Mouse (Mus musculus): ENCODE measurements around the gene Anapc11. TPM values are rescaled to one million over a fixed set of nuclear protein-coding genes. Genes with fewer than 3 reads are reported as not detected.

The Anapc11 gene
- total and polyA plus RNA-seq, 3 experiments: 69.3 to 212 (median 83.8) TPM

DNA sequence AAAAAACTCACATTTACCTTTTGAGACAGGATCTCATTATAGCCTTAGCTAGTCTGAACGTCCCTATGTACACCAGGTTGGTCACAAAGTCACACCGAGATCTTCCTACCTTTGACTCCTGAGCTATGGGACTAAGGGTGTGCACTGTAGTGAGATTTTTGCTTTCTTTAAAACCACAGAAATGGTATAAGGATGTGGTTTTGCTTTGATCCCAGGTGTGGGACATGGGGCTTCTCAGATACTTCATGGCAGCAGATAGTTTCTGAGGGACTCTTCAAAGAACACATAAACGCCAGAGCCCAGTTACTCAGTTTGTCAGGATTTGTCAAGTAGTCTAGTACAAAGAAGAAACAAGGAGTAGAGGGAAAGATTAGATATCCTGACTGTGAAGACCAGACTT lies 2.5 kb downstream of the Anapc11 start:
- peaks cover 59% of the 10 kb centered on the region for H3K4me1 ChIP-seq (ENCODE audit: insufficient read depth, low read depth, low read length)
- peaks cover 78% of the 10 kb centered on the region for H3K36me3 ChIP-seq (replicated peaks)
- H3K4me3 ChIP-seq (ENCODE audit: low read depth, low read length): no peak overlapping the region
- ATAC-seq (ENCODE audit: extremely low read depth, insufficient number of reproducible peaks, low FRiP score, poor library complexity, severe bottlenecking): no peak
- TF ChIP-seq POLR2AphosphoS5 (IDR thresholded peaks at IDR 0.05; ENCODE audit: insufficient replicate concordance, low read depth, low read length): no peak
- no peak for TF ChIP-seq GATA1 (IDR thresholded peaks at IDR 0.05; ENCODE audit: borderline replicate concordance, low read length)
- no peak for TF ChIP-seq CTCF (IDR thresholded peaks at IDR 0.05; ENCODE audit: low read depth, low read length)
- TF ChIP-seq TAL1 (conservative IDR thresholded peaks at IDR 0.05; ENCODE audit: low read depth, low read length): no peak
- no peak for TF ChIP-seq GATA2 (IDR thresholded peaks at IDR 0.05; ENCODE audit: borderline replicate concordance, low read depth, low read length)
- H3K27me3 ChIP-seq (ENCODE audit: insufficient read depth, low read length): no peaks in the 10 kb centered on the region
- H3K9me3 ChIP-seq (replicated peaks): no peaks in the 10 kb centered on the region
- no peak for DNase-seq (ENCODE audit: low spot score)

GRCm38 (mm10) chr11:120603545-120603944 lies 5.3 kb downstream of the Anapc11 start:
- Histone ChIP-seq H3K4me1 (ENCODE audit: insufficient read depth, low read depth, low read length) (peaks cover 54% of the 10 kb centered on the region), H3K27me3 (ENCODE audit: insufficient read depth, low read length) (no peaks in the 10 kb centered on the region), H3K4me3 (ENCODE audit: low read depth, low read length) (no peak overlapping the region), H3K36me3 (replicated peaks) (peaks cover 87% of the 10 kb centered on the region), H3K9me3 (replicated peaks) (no peaks in the 10 kb centered on the region)
- no peak for TF ChIP-seq GATA2 (IDR thresholded peaks at IDR 0.05; ENCODE audit: borderline replicate concordance, low read depth, low read length)
- TF ChIP-seq CTCF (IDR thresholded peaks at IDR 0.05; ENCODE audit: low read depth, low read length): no peak
- TF ChIP-seq POLR2AphosphoS5 (IDR thresholded peaks at IDR 0.05; ENCODE audit: insufficient replicate concordance, low read depth, low read length): no peak
- TF ChIP-seq TAL1 (conservative IDR thresholded peaks at IDR 0.05; ENCODE audit: low read depth, low read length): no peak
- TF ChIP-seq GATA1 (IDR thresholded peaks at IDR 0.05; ENCODE audit: borderline replicate concordance, low read length): no peak
- ATAC-seq (ENCODE audit: extremely low read depth, insufficient number of reproducible peaks, low FRiP score, poor library complexity, severe bottlenecking) (no peak), DNase-seq (ENCODE audit: low spot score) (no peak)

GRCm38 (mm10) chr11:120605667-120606066 lies 7.4 kb downstream of the Anapc11 start:
- H3K36me3 ChIP-seq (replicated peaks): peaks cover 98% of the 10 kb centered on the region

DNA sequence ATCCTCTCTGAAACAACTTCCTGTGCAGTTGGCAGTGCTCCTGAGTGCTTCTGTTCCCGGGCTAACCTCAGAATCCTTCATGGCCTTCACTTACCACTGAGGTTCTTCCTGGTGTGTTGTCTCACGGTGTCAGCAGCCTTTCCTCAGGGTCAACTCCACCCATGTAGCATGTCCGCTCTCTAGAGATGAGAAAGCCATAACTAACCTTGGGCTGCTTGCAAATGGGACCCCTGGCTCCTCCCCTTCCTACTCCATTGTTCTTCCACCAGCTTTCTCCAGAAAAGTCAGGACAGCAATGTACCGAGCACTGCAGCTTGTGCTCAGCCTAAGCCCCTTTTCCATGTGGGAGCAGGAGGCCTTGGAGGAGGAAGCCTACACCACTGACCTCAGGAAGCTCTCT lies 8.5 kb downstream of the Anapc11 start:
- no peak for ATAC-seq (ENCODE audit: extremely low read depth, insufficient number of reproducible peaks, low FRiP score, poor library complexity, severe bottlenecking)
- DNase-seq (ENCODE audit: low spot score): no peak
- H3K36me3 ChIP-seq (replicated peaks): peaks cover 99% of the 10 kb centered on the region
- H3K4me1 ChIP-seq (ENCODE audit: insufficient read depth, low read depth, low read length): peaks cover 50% of the 10 kb centered on the region
- H3K27me3 ChIP-seq (ENCODE audit: insufficient read depth, low read length): no peaks in the 10 kb centered on the region
- no peak overlapping the region for H3K4me3 ChIP-seq (ENCODE audit: low read depth, low read length)
- H3K9me3 ChIP-seq (replicated peaks): no peaks in the 10 kb centered on the region
- TF ChIP-seq GATA2 (IDR thresholded peaks at IDR 0.05; ENCODE audit: borderline replicate concordance, low read depth, low read length) (no peak), TAL1 (conservative IDR thresholded peaks at IDR 0.05; ENCODE audit: low read depth, low read length) (no peak), POLR2AphosphoS5 (IDR thresholded peaks at IDR 0.05; ENCODE audit: insufficient replicate concordance, low read depth, low read length) (no peak), GATA1 (IDR thresholded peaks at IDR 0.05; ENCODE audit: borderline replicate concordance, low read length) (no peak), CTCF (IDR thresholded peaks at IDR 0.05; ENCODE audit: low read depth, low read length) (no peak)

More at GRCm38 (mm10) chr11:120605667-120606066, 7.4 kb downstream of the Anapc11 start:
- H3K27me3 ChIP-seq (ENCODE audit: insufficient read depth, low read length): no peaks in the 10 kb centered on the region
- DNase-seq (ENCODE audit: low spot score) (no peak), ATAC-seq (ENCODE audit: extremely low read depth, insufficient number of reproducible peaks, low FRiP score, poor library complexity, severe bottlenecking) (no peak)
- peaks cover 53% of the 10 kb centered on the region for H3K4me1 ChIP-seq (ENCODE audit: insufficient read depth, low read depth, low read length)
- H3K4me3 ChIP-seq (ENCODE audit: low read depth, low read length): no peak overlapping the region
- TF ChIP-seq GATA2 (IDR thresholded peaks at IDR 0.05; ENCODE audit: borderline replicate concordance, low read depth, low read length): no peak
- TF ChIP-seq CTCF (IDR thresholded peaks at IDR 0.05; ENCODE audit: low read depth, low read length): no peak
- TF ChIP-seq GATA1 (IDR thresholded peaks at IDR 0.05; ENCODE audit: borderline replicate concordance, low read length): no peak
- TF ChIP-seq POLR2AphosphoS5 (IDR thresholded peaks at IDR 0.05; ENCODE audit: insufficient replicate concordance, low read depth, low read length): no peak
- TF ChIP-seq TAL1 (conservative IDR thresholded peaks at IDR 0.05; ENCODE audit: low read depth, low read length): no peak
- no peaks in the 10 kb centered on the region for H3K9me3 ChIP-seq (replicated peaks)

DNA sequence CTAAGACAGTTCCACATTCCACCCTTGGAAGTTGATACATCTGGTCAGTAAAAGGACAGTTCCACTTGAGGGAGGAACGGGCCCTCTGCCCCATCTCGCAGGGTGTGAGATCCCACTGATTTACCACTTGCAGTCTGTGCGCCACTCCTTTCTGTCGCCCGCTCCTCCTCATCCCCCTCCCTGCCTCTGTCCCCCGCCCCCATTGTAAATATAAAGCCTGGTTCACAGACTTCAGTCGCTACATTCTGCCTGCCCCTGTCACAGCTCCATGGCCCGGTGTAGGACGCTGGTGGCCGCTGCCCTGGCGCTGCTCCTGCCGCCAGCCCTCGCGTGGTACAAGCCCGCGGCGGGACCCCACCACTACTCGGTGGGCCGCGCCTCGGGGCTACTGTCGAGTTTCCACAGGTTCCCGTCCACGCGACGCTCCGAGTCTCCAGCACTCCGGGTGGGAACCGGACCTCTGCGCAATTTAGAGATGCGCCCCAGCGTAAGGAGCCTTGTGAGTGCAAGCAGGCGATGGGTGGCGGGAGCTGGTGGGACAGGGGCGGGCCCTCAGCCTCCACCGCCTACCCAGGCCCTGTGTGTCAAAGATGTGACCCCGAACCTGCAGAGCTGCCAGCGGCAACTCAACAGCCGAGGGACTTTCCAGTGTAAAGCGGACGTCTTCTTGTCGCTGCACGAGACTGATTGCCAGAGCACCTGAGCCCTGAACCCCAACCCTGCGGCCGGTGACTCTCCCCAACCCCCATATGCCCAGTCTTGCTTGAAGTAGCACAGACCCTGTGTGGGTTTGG lies 10.2 kb downstream of the Anapc11 start, which contains the start of gene Npb:
TSS of gene Npb (plus strand) at position 237 of the 794 bp plus-strand sequence.
- Histone ChIP-seq H3K4me1 (ENCODE audit: insufficient read depth, low read depth, low read length) (peaks cover 51% of the 10 kb centered on the region), H3K36me3 (replicated peaks) (peaks cover 99% of the 10 kb centered on the region), H3K4me3 (ENCODE audit: low read depth, low read length) (no peak within 1 kb of the TSS), H3K9me3 (replicated peaks) (no peaks in the 10 kb centered on the region), H3K27me3 (ENCODE audit: insufficient read depth, low read length) (peaks cover 2% of the 10 kb centered on the region; the same call in 1 of the 2 replicates)
- TF ChIP-seq POLR2AphosphoS5 (IDR thresholded peaks at IDR 0.05; ENCODE audit: insufficient replicate concordance, low read depth, low read length) (no peak), TAL1 (conservative IDR thresholded peaks at IDR 0.05; ENCODE audit: low read depth, low read length) (no peak), GATA1 (IDR thresholded peaks at IDR 0.05; ENCODE audit: borderline replicate concordance, low read length) (no peak), GATA2 (IDR thresholded peaks at IDR 0.05; ENCODE audit: borderline replicate concordance, low read depth, low read length) (no peak), CTCF (IDR thresholded peaks at IDR 0.05; ENCODE audit: low read depth, low read length) (no peak)
- DNase-seq (ENCODE audit: low spot score) (no peak), ATAC-seq (ENCODE audit: extremely low read depth, insufficient number of reproducible peaks, low FRiP score, poor library complexity, severe bottlenecking) (no peak)

GRCm38 (mm10) chr11:120609250-120609649 lies 11.0 kb downstream of the Anapc11 start:
- peaks cover 2% of the 10 kb centered on the region; the same call in 1 of the 2 replicates for H3K27me3 ChIP-seq (ENCODE audit: insufficient read depth, low read length)
- H3K9me3 ChIP-seq (replicated peaks): no peaks in the 10 kb centered on the region
- H3K4me1 ChIP-seq (ENCODE audit: insufficient read depth, low read depth, low read length): peaks cover 52% of the 10 kb centered on the region
- peak; percentile 52; the same call in 1 of the 2 replicates for ATAC-seq (ENCODE audit: extremely low read depth, insufficient number of reproducible peaks, low FRiP score, poor library complexity, severe bottlenecking)
- no peak overlapping the region for H3K4me3 ChIP-seq (ENCODE audit: low read depth, low read length)
- peaks cover 99% of the 10 kb centered on the region for H3K36me3 ChIP-seq (replicated peaks)
- no peak for DNase-seq (ENCODE audit: low spot score)
- TF ChIP-seq GATA1 (IDR thresholded peaks at IDR 0.05; ENCODE audit: borderline replicate concordance, low read length) (no peak), GATA2 (IDR thresholded peaks at IDR 0.05; ENCODE audit: borderline replicate concordance, low read depth, low read length) (no peak), TAL1 (conservative IDR thresholded peaks at IDR 0.05; ENCODE audit: low read depth, low read length) (no peak), CTCF (IDR thresholded peaks at IDR 0.05; ENCODE audit: low read depth, low read length) (no peak), POLR2AphosphoS5 (IDR thresholded peaks at IDR 0.05; ENCODE audit: insufficient replicate concordance, low read depth, low read length) (no peak)
